Mouse (Mus musculus) bone marrow, adult 2 months (tissue): Measurements from ENCODE around the gene Parm1.

ENCODE experiments used
- CTCF ChIP-seq: fragments of 200-500 bp; IDR thresholded peaks from 2 replicates; pipeline ENCODE4 v1.5.1; 2011; ENCODE audit warnings: low read length, control low read depth; ENCODE audit not compliant: control insufficient read depth, insufficient read depth
- POLR2A ChIP-seq: fragments of 200-500 bp; IDR thresholded peaks from 2 replicates; pipeline ENCODE4 v1.6.1; 2011; ENCODE audit warnings: low read depth, mild to moderate bottlenecking, control low read depth, low read length, borderline replicate concordance; ENCODE audit not compliant: control insufficient read depth

GRCm38 (mm10) chr5:91581799-91582198 lies 64.4 kb downstream of the Parm1 start:
- no peak for TF ChIP-seq CTCF
- no peak for TF ChIP-seq POLR2A
